Mouse (Mus musculus) embryonic facial prominence, embryonic 15.5 days (tissue): ENCODE measurements at regions not wholly inside any gene's neighbourhood (a gene's known extent, or its start where the extent isn't known, plus 50 kb on each side); places are given as distances from the start of the nearest gene placed in this dataset.

Experiments used
- ATAC-seq: fragments of 200-750 bp; cut with Nextera tagmentation; 2 replicates; pipeline ENCODE4 v1.8.0; 2017; ENCODE audit warnings: low read depth, moderate TSS enrichment; ENCODE audit not compliant: insufficient number of reproducible peaks, low FRiP score, low TSS enrichment
- H3K27ac ChIP-seq: fragments of 300-500 bp; sonication (generic); replicated peaks from 2 replicates; pipeline ENCODE4 v1.5.1; 2015; ENCODE audit warnings: mild to moderate bottlenecking, inconsistent platforms
- H3K27me3 ChIP-seq: fragments of 300-500 bp; sonication (generic); 2 replicates; pipeline ENCODE4 v1.6.1; 2015; ENCODE audit warnings: inconsistent platforms
- H3K36me3 ChIP-seq: fragments of 300-500 bp; sonication (generic); 2 replicates; pipeline ENCODE4 v1.6.1; 2015; ENCODE audit warnings: mild to moderate bottlenecking, inconsistent platforms
- H3K4me1 ChIP-seq: fragments of 300-500 bp; sonication (generic); 2 replicates; pipeline ENCODE4 v1.6.1; 2015; ENCODE audit warnings: inconsistent platforms
- H3K4me2 ChIP-seq: fragments of 300-500 bp; sonication (generic); replicated peaks from 2 replicates; pipeline ENCODE4 v1.6.1; 2015; ENCODE audit warnings: mild to moderate bottlenecking, inconsistent platforms
- H3K4me3 ChIP-seq: fragments of 300-500 bp; sonication (generic); replicated peaks from 2 replicates; pipeline ENCODE4 v1.5.1; 2015; ENCODE audit warnings: mild to moderate bottlenecking, inconsistent platforms
- H3K9ac ChIP-seq: fragments of 300-500 bp; sonication (generic); 2 replicates; pipeline ENCODE4 v1.6.1; 2015; ENCODE audit warnings: inconsistent platforms
- H3K9me3 ChIP-seq: fragments of 300-500 bp; sonication (generic); replicated peaks from 2 replicates; pipeline ENCODE4 v1.6.1; 2016; ENCODE audit warnings: inconsistent platforms
- WGBS: fragments of 180-500 bp; shearing (Covaris S2); methylation state at CpG from one replicate; pipeline ENCODE4 v1.1.7; 2015; 5-methylcytosine and 5-hydroxymethylcytosine counted together

DNA sequence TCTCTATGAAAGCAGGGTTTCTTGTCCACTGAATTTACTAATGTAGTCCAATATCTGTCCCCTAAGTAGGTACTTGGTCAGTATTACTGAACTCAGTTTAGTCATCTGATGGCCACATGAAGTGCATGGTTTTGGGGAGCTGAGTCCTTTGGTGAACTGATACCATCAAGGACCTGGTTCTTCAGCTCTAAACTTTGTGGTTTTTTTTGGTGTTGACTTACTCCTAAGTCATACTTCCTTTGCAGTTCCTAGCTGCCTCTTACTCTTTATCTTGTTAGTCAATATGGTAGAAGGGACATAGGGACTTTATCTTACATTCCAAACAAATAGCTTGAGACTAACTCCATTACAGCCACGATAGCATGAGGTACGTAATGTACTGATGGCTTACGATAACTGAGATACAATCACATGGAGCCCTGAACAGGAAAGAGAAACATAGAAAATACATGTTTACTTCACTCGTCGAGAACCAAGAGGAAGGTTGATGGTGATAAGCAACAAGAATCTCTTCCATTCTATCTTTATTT, 51.4 kb upstream of the Tnfaip3 start:
- Histone ChIP-seq H3K4me1 (no peaks in the 10 kb centered on the region), H3K4me2 (no peak overlapping the region), H3K27ac (no peak overlapping the region), H3K4me3 (no peak overlapping the region), H3K9me3 (no peaks in the 10 kb centered on the region), H3K36me3 (no peaks in the 10 kb centered on the region), H3K9ac (no peak overlapping the region), H3K27me3 (no peaks in the 10 kb centered on the region)
- ATAC-seq, result no peak
- 84% methylated on average over 5 of the region's 5 CpGs for WGBS
